Mouse (Mus musculus) brain, adult 2 months (tissue): Measurements from ENCODE around the gene Vinac1.
A peak's percentile ranks its signal among the peaks of the same experiment; 100 is the strongest.

ENCODE experiments used
- DNase-seq: peaks from one replicate; pipeline ENCODE4 v3.0.0; 2011; ENCODE audit warnings: low read depth, low spot score

The Vinac1 gene

DNA sequence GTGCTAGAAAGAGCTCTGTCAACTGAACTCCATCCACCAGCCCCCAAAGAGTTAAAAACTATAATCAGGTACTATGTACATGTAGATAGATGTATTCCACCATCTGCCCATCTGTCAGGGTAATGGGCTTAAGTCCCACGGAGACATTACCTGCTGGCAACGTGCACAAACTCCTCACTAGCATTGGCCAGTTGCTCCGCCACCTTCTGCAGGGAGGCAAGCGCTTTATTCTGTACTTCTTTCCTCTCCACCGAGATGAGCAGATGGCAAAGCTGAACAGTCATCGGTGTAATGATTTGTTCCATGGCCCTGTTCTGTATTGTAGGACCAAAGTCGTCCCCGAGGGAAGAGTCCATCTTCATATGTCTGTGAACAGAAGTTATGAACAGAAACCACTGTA lies at the start of gene Vinac1:
TSS of gene Vinac1 (minus strand) at position 362 of the 400 bp plus-strand sequence.
- DNase-seq, result peak; percentile 31

DNA sequence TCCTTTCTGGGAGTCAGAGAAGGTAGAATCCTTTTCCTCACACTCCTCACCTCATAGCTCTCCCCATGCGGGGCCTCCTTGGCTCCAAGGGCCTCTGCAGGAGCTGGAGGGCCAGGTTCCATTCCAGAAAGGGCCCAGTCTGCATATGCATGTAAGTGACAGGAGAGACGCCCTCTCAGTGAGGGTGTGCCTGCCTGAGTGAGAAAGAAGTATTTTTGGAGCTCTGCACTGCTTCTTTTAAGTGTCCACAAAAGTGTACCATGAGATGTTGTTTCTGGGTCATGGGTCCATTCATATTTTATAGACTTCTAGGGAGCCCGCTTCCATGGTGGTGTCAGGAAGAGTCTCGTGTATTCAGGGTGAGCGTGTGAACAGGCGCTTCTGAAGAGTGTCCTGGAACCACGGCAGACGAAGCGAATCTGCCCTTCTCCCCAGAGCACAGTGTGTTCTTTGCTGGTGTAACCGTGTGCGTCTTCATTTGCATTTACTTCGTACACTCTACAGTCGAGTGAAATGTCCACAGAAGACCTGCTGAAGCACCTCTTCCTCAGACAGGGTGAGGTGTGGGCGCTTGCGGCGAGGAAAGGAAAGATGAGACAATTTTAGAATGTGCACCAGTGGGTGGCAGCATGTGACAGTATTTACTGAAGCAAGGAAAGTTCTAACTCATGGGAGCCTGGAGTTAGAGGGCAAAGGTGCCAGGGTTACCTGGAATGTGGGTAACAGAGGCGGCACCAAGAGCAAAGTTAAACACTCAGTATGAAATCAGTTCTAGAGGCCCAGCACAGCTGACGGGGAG lies 46.2 kb upstream of the Vinac1 start:
- peak; percentile 76 for DNase-seq

DNA sequence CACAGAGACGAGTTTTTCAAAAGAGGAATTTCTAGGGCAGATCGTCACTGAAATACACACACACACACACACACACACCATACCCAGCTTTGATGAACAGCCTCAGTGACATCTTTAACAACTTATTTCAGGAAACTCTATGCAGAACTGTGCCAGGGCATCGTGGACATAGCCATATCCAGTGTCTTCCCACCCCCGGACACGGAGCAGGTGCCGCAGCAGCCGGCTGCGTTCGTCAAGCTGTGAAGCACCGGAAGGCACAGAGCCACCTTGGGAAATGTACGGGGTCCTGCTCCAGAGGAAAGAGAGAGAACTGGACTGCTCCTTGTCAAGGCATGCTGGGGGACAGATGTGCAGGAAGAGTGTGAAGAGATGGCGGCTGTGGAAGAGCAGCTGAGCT lies 44.8 kb upstream of the Vinac1 start:
- peak; percentile 54 for DNase-seq

DNA sequence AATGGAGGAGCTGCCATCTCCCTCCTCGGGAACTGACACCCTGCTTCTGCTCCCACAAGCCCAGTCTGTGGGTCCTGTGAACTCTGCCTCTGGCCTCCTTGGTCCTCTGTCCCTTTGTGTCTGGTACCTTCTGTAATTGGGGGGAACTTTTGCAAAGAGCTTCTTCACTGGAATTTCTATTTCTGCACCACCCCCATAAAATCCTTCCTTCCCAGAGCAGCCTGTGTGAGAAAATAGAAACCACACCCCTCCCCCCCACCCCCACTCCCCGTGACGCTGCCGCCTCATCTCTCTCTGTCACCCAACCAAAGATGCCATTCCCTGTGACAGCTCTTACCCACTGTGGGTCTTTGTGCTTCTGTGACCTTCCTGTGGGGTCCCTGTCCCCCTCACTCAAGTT lies 42.4 kb upstream of the Vinac1 start:
- peak; percentile 71 for DNase-seq

DNA sequence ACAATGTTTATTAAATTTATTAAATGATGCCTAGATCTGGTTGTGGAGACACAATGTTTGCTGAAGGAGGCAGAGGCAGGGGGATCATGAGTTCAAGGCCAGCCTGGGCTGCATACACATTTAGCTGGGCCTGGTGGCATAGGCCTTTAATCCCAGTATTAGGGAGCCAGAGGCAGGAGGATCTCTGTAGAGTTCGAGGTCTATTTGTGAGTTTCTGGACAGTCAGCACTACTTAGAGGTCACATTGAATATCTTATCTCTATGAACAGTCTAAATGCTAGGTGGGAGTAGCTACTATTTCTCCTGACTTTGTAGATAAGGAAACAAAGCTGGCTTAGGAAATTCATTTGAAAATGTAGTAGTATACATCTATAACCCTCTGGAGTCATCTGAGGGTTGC lies 39.5 kb upstream of the Vinac1 start:
- no peak for DNase-seq

DNA sequence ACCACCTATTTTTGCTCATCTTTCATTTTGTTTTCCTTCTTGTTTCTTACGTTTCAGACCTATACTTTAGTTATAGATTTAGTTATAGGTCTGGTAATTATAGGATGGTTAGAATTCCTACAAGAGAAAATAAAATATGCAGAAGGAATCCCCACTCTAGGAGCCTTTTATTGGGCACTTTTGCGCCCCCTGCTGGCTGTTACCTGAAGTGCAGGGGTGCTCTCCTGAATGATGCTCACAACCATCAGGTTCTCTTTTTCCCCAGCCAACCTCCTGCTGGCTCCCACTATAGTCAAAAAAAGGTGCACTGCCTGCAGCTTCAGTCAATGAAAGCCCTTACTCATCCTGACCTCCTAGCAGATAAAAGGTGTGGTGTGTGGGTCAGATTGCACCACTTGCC lies 37.0 kb upstream of the Vinac1 start:
- DNase-seq, result peak; percentile 58

DNA sequence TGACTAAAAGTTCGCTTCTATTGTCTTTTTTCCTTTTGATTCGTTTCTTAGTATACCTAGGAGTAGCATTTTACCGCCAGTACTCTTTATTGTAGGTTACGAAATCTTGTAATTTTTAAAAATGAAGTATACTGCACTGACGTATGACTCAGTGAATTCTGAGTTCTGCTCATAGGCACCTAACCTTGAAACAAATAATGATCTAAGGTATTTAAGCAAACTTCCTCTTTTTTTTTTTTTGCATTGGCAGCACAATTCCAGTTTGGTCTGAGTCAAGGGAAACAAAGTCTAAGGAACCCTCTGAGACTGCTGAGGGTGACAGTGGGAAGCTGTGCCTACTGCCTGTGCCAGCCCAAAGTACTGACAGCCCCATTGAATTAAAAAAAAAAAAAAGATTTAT lies 35.5 kb upstream of the Vinac1 start:
- DNase-seq, result no peak

DNA sequence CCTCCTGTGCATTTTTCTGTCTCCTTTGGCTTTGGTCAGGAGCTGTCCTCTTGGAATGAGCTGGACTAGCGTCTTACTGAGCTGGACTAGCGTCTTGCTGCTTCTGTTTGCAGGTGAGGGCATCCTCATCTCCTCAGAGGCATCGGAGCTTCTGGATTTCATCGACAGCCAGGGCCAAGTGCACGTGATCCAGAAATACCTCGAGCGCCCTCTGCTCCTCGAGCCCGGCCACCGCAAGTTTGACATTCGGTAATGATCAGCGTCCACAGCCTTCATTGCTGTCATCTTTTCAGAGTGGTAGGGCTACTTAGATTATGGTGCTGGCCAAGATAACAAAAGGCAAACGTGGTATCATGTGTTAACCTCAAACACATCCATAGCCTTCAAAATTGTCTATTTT lies 33.1 kb upstream of the Vinac1 start:
- DNase-seq, result no peak

DNA sequence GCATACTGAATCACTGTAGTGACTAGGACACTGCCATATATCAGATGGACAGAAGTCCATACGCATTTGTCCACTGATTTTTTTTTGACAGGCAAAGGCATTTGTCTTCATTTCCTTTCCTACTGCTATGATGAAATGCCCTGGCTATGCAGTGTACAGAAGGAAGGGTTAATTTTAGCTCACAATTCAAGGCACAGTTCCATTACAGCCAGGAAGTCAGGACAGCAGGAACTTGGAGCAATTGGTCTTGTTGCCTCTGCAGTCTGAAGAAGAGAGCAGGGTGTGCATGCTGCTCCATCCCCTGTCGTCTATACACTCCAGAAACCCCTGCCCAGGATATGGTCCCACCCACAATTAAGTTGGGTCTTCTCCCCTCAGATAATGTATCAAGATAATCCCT lies 31.2 kb upstream of the Vinac1 start:
- DNase-seq, result no peak

DNA sequence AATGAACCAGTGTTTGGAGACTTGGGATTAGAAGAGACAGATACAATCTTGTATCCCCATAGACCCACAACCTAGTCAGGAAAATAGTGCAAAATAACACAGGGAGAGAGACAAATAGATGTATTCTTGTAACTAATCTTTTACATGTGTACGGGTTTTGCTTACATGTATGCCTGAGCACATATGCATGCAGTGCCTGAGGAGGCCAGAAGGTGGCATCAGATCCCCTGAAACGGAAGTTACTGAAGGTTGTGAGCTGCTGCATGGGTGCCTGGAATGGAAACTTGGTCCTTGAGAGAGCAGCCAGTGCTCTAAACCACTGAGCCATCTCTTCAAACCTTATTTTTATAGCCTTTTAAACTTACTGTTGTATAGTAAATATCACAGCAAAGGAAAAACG lies 30.3 kb upstream of the Vinac1 start:
- no peak for DNase-seq

DNA sequence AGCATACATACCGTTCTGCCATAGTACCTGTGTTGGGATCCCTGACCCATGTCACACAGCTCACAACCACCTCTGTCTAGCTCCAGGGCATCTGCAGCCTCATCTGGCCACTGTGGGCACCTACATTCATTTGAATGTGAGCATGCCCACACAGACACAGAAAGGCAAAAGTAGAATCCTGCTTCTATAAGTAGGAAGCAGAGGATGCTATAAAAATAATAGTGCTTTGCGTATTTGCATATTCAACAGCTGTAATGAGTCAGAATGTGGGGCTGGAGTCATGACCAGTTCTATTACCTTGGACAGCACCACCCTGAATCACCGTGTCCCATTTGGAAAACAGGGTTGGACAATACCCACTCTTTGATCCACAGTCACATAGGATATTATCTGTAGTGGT lies 22.3 kb upstream of the Vinac1 start:
- peak; percentile 64 for DNase-seq

DNA sequence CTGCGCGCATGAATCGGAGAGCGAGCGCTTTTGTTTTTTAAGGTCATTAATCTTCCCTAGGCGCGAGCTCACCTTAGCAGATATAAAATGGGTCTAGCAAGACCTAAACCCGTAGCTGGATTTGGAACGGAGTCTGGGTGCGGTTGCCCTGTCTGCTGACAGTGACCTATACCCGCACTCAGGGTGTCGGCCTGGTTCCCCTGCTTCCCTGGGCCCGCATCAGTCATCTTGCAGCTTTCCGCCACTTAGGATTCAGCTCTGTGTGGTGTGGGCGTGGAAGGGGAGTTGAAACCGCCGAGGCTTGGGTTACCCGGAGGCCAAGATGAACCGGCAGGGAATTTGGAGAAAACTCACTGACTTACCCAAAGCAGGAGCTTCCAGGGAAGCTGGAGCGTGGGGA lies 18.4 kb upstream of the Vinac1 start:
- peak; percentile 87 for DNase-seq

DNA sequence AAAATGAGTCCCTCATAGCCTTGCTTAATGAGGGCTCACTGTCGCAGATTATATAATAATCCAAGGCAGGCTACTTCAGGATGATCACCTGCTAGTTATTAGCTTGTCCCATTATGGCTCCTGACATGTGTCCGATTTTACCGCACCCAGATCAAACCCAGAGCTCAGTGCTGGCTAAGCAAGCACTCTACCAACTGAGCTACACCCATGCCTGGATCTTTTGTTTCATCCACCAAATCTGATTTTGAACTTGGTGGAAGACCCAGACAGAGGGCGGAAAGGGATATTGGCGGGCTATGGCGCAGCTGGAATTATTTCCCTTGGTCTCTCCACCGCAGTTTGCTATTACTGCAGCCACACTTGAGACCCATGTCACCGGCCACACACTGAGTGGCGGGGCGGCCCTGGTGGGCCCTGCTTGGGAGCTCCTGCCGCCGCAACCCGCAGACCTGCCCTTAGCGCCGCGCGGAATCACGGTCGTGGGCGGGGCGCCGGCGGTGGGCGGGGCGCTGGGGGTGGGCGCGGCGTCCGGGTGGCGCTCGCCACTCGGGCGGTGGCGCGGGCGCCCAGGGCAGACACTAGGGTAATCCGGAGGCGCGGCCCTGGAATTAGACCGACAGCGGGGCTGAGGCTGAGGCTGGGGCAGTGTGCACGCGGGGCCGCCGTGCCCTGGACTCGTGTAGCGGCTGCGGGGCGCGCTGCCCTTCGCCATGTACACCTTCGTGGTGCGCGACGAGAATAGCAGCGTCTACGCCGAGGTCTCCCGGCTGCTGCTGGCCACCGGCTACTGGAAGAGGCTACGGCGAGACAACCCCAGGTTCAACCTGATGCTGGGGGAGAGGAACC lies 17.7 kb upstream of the Vinac1 start, which contains the start of gene Ttl:
TSS of gene Ttl (plus strand) at position 506 of the 846 bp plus-strand sequence.
- DNase-seq, result peak; percentile 79

DNA sequence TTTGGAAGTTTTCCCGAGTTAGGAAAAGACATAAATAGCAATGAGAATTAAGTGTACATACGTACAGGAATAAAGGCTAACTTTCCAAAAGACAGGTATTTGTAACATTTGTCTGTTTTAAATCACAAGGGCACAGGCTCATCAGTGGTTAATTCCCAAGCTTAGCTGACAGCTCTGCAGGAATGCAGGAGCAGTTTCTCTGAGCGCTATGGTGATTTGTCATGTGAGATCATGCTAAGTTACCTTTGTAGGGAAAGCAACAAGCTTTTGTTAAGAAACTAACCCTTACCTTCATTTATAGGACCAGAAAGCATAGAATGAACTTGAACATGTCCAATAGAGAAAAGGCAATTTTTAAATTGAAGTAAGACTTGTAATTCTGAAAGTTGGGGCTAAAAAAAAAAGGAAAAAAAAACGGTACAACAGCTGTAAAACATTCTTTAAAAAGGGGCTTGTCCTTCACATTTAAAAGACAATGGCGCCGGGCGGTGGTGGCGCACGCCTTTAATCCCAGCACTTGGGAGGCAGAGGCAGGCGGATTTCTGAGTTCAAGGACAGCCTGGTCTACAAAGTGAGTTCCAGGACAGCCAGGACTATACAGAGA lies 13.6 kb upstream of the Vinac1 start:
- DNase-seq, result no peak

DNA sequence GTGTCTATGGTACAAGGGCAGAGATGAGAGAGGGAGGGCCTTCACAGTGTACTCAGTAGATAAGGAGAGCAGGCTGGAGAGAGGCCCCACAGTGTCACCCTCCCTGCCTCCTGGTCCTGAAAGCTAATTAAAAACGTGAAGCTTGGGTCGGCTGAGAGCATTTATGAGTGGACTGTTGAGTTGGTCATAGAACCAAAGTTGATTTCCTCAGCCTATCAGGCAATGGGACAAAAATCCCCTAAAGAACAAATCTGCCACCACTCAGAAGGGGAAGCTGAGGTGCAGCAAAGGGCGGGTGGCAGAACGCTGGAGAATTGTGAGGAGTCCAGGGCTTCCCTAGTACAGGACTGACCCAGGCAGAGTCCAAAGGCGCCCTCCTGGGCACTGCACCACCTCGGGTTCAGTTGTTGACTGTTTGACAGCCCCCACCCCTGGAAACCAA lies 10.0 kb upstream of the Vinac1 start:
- DNase-seq, result no peak

DNA sequence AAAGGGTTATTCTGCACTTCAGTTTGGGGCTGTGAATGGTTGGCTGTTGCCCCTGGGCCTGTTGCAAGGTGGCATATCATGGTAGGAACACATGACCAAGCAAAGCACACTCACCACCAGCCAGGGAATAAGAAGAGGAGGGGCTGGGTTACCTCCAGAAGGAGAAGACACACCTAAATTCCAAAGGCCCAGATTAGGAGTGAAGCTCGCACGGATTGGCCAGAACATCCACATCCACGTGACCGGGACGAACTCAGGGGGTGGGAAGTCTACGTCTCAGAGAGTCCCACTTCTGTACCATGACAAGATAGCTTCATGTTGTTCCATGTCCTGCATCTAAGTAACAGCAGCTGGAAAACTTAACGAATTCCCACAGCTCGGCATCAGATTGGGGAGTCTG lies 9.3 kb upstream of the Vinac1 start:
- DNase-seq, result no peak

DNA sequence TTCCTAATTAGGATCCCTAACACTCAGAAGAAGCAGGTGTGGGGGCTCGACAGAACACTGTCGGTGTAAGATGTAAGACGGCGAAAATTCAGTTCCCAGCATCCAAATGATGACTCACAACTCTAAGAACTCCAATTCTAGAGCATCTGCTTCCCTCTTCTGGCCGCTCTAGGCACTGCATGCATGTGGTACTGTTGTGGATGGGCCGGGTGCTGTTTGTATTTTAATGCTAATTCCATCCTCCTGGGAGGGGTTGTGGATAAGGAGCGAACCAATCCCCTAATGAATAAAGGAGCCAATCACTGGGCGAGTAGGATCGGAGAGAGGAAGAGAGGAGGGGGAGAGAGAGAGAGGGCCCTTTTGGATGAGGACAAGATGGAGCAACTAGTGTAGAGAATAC lies 8.6 kb upstream of the Vinac1 start:
- no peak for DNase-seq

DNA sequence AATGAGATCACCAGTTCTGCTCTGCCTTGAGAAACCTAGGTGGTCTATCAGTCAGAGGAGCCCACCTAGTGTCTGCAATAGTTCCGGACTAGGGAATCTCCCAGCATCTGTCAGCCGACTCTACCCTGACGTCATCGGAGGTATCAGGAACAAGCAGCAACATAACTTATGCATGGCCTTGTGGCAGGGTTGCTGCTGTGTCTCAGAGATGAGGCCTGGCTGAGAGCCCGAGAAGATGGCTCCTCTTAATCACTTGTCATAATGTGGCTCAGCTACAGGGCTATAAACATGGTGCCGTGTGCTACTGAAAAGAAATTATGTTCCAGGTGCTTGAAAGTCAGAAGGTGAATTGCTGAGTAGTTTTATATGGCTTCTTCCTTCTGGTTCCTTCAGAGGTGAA lies 7.8 kb upstream of the Vinac1 start:
- DNase-seq, result no peak

DNA sequence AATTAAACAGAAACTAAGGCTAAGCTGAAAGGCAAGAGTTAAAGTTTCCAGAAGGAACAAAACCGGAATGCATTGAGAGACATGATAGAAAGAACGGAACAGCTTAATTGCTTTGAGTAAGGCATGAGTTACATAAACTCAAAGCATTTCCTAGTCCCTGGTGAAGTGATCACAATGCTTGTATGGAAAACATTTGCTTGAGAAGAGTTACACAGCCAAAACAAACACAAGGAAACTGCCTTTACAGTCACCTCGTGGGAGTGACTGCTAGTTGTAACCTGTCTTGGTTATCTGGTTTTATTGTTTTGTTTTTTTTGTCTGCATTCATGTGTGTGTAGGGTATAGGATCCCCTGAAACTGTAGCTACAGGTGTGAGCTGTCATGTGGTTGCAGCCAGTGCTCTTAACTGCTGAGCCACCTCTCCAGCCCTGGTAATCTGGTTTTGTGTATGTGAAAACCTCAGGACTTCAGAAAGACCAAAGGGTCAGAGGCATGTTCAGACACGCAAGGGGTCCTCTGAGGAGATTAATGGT lies 4.5 kb upstream of the Vinac1 start:
- DNase-seq, result no peak

DNA sequence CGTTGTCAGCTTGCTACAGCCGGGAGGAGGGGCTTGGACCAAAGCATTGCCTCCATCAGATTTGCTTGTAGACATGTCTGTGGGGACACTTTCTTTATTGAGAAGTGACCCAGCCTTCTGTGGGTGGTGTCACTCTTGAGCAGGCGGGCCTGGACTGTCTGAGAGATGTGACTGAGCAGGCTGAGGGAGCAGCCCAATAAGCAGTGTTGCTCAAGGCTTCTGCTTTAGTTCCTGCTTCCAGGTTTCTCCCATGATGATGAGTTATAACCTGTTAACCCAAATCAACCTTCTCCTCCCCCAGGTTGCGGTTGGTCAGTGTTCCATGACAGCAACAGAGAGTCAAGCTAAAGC lies 1.2 kb downstream of the Vinac1 start:
- no peak for DNase-seq

DNA sequence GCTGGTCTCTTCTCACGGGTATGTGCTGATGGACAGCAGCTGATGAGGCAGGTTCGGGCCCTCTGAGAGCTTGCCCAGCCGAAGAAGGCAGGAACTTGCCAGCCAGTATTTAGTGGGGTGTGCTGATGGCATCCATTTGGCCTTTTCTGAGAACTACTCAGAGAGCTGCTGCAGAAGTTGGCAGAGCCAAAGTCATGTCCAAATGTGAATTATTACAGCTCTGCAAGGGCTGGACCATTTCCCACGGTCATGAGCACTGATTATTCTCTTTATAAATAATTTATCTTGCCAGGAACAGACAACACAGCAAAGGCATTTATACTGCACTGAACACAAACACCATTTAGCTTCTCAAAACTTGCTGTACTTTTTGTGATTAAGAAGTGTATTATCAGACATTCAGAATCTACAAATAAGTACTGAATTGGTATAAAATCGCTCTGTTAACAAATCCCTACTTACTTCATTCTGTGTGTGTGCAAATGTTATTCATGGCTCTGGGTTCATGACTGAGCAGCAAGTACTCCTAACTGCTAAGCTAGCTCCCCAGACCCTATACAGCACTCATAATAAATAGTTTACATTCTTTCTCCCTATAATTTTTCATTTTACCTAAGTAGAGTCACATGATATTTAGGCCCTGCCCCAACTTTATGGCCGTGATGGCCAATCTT lies 1.7 kb downstream of the Vinac1 start:
- DNase-seq, result peak; percentile 29

DNA sequence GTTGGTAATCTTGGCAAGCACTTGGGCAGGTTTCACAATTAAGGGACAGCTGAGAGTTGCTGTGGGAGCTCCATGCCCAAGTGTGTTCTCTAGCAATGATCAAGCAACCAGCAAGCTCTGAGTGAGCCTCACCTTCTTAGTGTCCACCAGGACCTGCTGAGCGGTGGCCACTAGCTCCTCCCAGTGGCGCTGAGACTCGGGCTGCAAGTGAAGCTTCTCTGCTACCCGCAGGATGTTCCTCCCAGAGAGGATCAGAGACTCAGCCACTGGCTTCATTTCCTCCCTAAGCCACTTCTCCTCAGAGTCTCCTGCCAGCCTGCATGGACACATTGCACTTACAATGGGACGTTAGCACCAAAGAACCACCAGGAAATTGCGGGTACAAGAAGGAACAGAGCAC lies 7.4 kb downstream of the Vinac1 start:
- DNase-seq, result peak; percentile 20
